Mouse (Mus musculus): ENCODE data around the gene Slc8a1.

DNA sequence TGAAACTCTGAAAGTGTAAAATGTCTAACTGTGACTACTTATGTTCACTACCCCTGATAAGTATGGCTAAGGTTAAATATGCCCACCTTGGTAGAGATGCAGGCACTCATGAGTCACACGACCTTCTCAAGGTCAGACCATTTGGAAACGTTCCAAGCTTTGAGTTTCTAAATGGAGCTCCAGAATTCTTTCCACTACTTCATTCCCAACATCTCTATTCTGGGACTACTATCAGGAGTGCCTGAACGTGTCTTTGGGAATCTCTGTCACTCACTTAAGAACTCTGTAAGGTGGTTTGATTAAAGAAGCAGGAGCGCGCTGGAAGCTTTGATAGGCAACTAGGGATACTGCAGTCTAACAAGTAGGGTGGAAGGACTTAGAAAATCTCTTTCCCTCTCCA is 43.3 kb upstream of the Slc8a1 start:
- TF ChIP-seq GATA1 (IDR thresholded peaks at IDR 0.05; ENCODE audit: borderline replicate concordance, low read length), result no peak
- TF ChIP-seq FLI1 (IDR thresholded peaks at IDR 0.05; ENCODE audit: low read length), result no peak
